11 mouse cellular contexts compared by ENCODE assay signal in genomic region chr9:56886113-56886512, GRCm38 (mm10). TPM values are rescaled to one million over a fixed set of nuclear protein-coding genes. Genes with fewer than 3 reads are reported as not detected.
DNase-seq lines count a peak whose midpoint lies in the region; ATAC-seq and TF ChIP-seq lines count a peak whose summit lies in the region.
"Had no signal": no experiment of that assay in that cellular context is flagged by ENCODE, and none has a peak within 500 bp of the region (broad histone marks: within the 10 kb centered on the region; RNA-seq: fewer than 3 reads in every experiment).

No protein-coding gene starts in this region.

- no peak for TF ChIP-seq EP300 in lung, postnatal 0 days (IDR thresholded peaks at IDR 0.05)

- TF ChIP-seq POLR2A in cortical plate, adult 2 months (IDR thresholded peaks at IDR 0.05; ENCODE audit: extremely low read depth, insufficient read depth, low read length): no peak
- no peak for TF ChIP-seq POLR2A in small intestine, adult 2 months (IDR thresholded peaks at IDR 0.05; ENCODE audit: low read depth, low read length)

- no peaks in the 10 kb centered on the region for H3K4me1 ChIP-seq in forebrain, postnatal 0 days (ENCODE audit: insufficient read depth)
- peaks cover 5% of the 10 kb centered on the region for H3K4me1 ChIP-seq in forebrain, embryonic 12.5 days
- H3K4me1 ChIP-seq in lung, postnatal 0 days (ENCODE audit: insufficient read depth, low read depth, low read length): 0 out of 2 replicates have a peak, but pooled peaks cover 3% of the 10 kb centered on the region
- H3K4me1 ChIP-seq in cortical plate, adult 2 months (ENCODE audit: control insufficient read depth, insufficient read depth, low read length): peaks cover 5% of the 10 kb centered on the region
- H3K4me1 ChIP-seq in small intestine, adult 2 months (ENCODE audit: control insufficient read depth, insufficient read depth, insufficient read length, low read length): peaks cover 5% of the 10 kb centered on the region

- no peak for ATAC-seq in forebrain, postnatal 0 days
- no peak for ATAC-seq in forebrain, embryonic 12.5 days (ENCODE audit: low FRiP score)
- ATAC-seq in lung, postnatal 0 days: no peak

- no peak overlapping the region for H3K27ac ChIP-seq in forebrain, postnatal 0 days (ENCODE audit: low read depth, low read length)
- no peak overlapping the region for H3K27ac ChIP-seq in forebrain, embryonic 12.5 days
- H3K27ac ChIP-seq in lung, postnatal 0 days (ENCODE audit: low read length): no peak overlapping the region
- no peak overlapping the region for H3K27ac ChIP-seq in cortical plate, adult 2 months (ENCODE audit: insufficient read depth, low read length)
- no peak overlapping the region for H3K27ac ChIP-seq in small intestine, adult 2 months (ENCODE audit: insufficient read depth, low read depth, low read length)

- H3K4me3 ChIP-seq in forebrain, postnatal 0 days (ENCODE audit: low read depth, low read length): no peak overlapping the region
- H3K4me3 ChIP-seq in forebrain, embryonic 12.5 days (replicated peaks): no peak overlapping the region
- H3K4me3 ChIP-seq in lung, postnatal 0 days (ENCODE audit: low read depth, low read length): no peak overlapping the region
- H3K4me3 ChIP-seq in cortical plate, adult 2 months (ENCODE audit: insufficient read depth, low read length): no peak overlapping the region
- no peak overlapping the region for H3K4me3 ChIP-seq in small intestine, adult 2 months (ENCODE audit: low read depth, low read length)
- H3K4me3 ChIP-seq: megakaryocyte, embryonic 14.5 days had no signal

- peak; percentile 67 for TF ChIP-seq CTCF in forebrain, postnatal 0 days (IDR thresholded peaks at IDR 0.05; ENCODE audit: low read depth)
- TF ChIP-seq CTCF in lung, postnatal 0 days (IDR thresholded peaks at IDR 0.05): peak; percentile 74
- 0 out of 2 replicates have a peak, but pooled peaks have one; percentile 12 for TF ChIP-seq CTCF in cortical plate, adult 2 months (IDR thresholded peaks at IDR 0.05; ENCODE audit: extremely low read depth, insufficient read depth, low read length)
- peak; percentile 7; the same call in 1 of the 2 replicates for TF ChIP-seq CTCF in small intestine, adult 2 months (IDR thresholded peaks at IDR 0.05; ENCODE audit: extremely low read depth, insufficient read length, insufficient replicate concordance, low read depth, low read length)

- H3K9me3 ChIP-seq in forebrain, postnatal 0 days (ENCODE audit: low read length): no peaks in the 10 kb centered on the region
- no peaks in the 10 kb centered on the region for H3K9me3 ChIP-seq in forebrain, embryonic 12.5 days
- no peaks in the 10 kb centered on the region for H3K9me3 ChIP-seq in lung, postnatal 0 days (ENCODE audit: low read length)
- H3K9me3 ChIP-seq: megakaryocyte, embryonic 14.5 days had no signal

- no peaks in the 10 kb centered on the region for H3K27me3 ChIP-seq in forebrain, postnatal 0 days (ENCODE audit: insufficient read depth, low read length)
- H3K27me3 ChIP-seq in forebrain, embryonic 12.5 days: peaks cover 12% of the 10 kb centered on the region; the same call in 1 of the 2 replicates
- H3K27me3 ChIP-seq in lung, postnatal 0 days (replicated peaks; ENCODE audit: insufficient read depth, low read length): no peaks in the 10 kb centered on the region
- no peaks in the 10 kb centered on the region for H3K27me3 ChIP-seq in small intestine, adult 2 months (ENCODE audit: control insufficient read depth, insufficient read depth, low read length)

- no peak for DNase-seq in forebrain, postnatal 0 days
- DNase-seq in lung, postnatal 0 days (ENCODE audit: low spot score): no peak
- DNase-seq in lung, postnatal 25 days (ENCODE audit: low spot score): no peak
- no peak for DNase-seq in spleen, adult 18-20 months
- DNase-seq in layer of hippocampus, postnatal 14 days (ENCODE audit: low spot score in 2 of 2): no peak
- DNase-seq: gastrocnemius, postnatal 14 days had no signal

- no peak overlapping the region for H3K9ac ChIP-seq in forebrain, postnatal 0 days
- no peak overlapping the region for H3K9ac ChIP-seq in forebrain, embryonic 12.5 days
- H3K9ac ChIP-seq in lung, postnatal 0 days (replicated peaks; ENCODE audit: low read depth): no peak overlapping the region

- H3K4me2 ChIP-seq in forebrain, postnatal 0 days (ENCODE audit: low read depth): no peak overlapping the region
- no peak overlapping the region for H3K4me2 ChIP-seq in forebrain, embryonic 12.5 days
- no peak overlapping the region for H3K4me2 ChIP-seq in lung, postnatal 0 days (replicated peaks; ENCODE audit: low read depth, low read length)

- no peaks in the 10 kb centered on the region for H3K36me3 ChIP-seq in forebrain, postnatal 0 days (ENCODE audit: insufficient read depth)
- no peaks in the 10 kb centered on the region for H3K36me3 ChIP-seq in forebrain, embryonic 12.5 days (replicated peaks)
- no peaks in the 10 kb centered on the region for H3K36me3 ChIP-seq in lung, postnatal 0 days (ENCODE audit: insufficient read depth, low read length)
- H3K36me3 ChIP-seq in small intestine, adult 2 months (ENCODE audit: control insufficient read depth, insufficient read depth, low read length): no peaks in the 10 kb centered on the region

- 55% methylated on average over 13 of the region's 13 CpGs for WGBS in forebrain, postnatal 0 days
- WGBS in forebrain, embryonic 12.5 days: 64% methylated on average over 13 of the region's 13 CpGs
- 56% methylated on average over 13 of the region's 13 CpGs for WGBS in lung, postnatal 0 days
- WGBS in small intestine, adult 2 months: 52% methylated on average over 13 of the region's 13 CpGs

RNA-seq across cellular contexts. Expression of gene Cspg4, which starts 21.3 kb away (rescaled TPM):
- 19.4 and 24.7 TPM in 2 replicates for total RNA-seq in forebrain, postnatal 0 days (2014; rRNA removed)
- polyA plus RNA-seq in forebrain, postnatal 0 days (2015; fragmentation: Nextera tagmentation; extraction: Ambion mirVana): 5.1 and 7.5 TPM in 2 replicates
- 3.0 and 3.8 TPM in 2 replicates for polyA plus RNA-seq in forebrain, embryonic 12.5 days (2016; fragmentation: Nextera tagmentation; extraction: Ambion mirVana)
- polyA plus RNA-seq in lung, postnatal 0 days (2015; fragmentation: Nextera tagmentation; extraction: Ambion mirVana): 9.1 and 10.4 TPM in 2 replicates
- 12.5 and 13.3 TPM in 2 replicates for polyA plus RNA-seq in cortical plate, adult 2 months (2012; rRNA removed)
- 8.3 and 11.4 TPM in 2 replicates for polyA plus RNA-seq in small intestine, adult 2 months (2012; rRNA removed)
- 10 to 100 TPM; 33.0 to 36.4 TPM for total RNA-seq in layer of hippocampus, postnatal 14 days (2021)

RNA-seq across cellular contexts. Expression of gene Odf3l1, which starts 21.6 kb away (rescaled TPM):
- not detected in 2 replicates for total RNA-seq in forebrain, postnatal 0 days (2014; rRNA removed)
- polyA plus RNA-seq in forebrain, postnatal 0 days (2015; fragmentation: Nextera tagmentation; extraction: Ambion mirVana): 0.12 and 0.13 TPM in 2 replicates
- polyA plus RNA-seq in forebrain, embryonic 12.5 days (2016; fragmentation: Nextera tagmentation; extraction: Ambion mirVana): not detected in 2 replicates
- polyA plus RNA-seq in lung, postnatal 0 days (2015; fragmentation: Nextera tagmentation; extraction: Ambion mirVana): 0.30 TPM in 1 of 2 replicates, not detected in the other
- 0.11 and 0.38 TPM in 2 replicates for polyA plus RNA-seq in cortical plate, adult 2 months (2012; rRNA removed)
- 1.0 and 2.3 TPM in 2 replicates for polyA plus RNA-seq in small intestine, adult 2 months (2012; rRNA removed)
- not detected for total RNA-seq in layer of hippocampus, postnatal 14 days (2021)
- total RNA-seq: ES-E14 had no signal

RNA-seq across cellular contexts. Expression of gene Snx33, which starts 42.1 kb away (rescaled TPM):
- total RNA-seq in forebrain, postnatal 0 days (2014; rRNA removed): 3.7 and 5.8 TPM in 2 replicates
- polyA plus RNA-seq in forebrain, postnatal 0 days (2015; fragmentation: Nextera tagmentation; extraction: Ambion mirVana): 1.2 and 1.3 TPM in 2 replicates
- polyA plus RNA-seq in forebrain, embryonic 12.5 days (2016; fragmentation: Nextera tagmentation; extraction: Ambion mirVana): 6.0 and 6.2 TPM in 2 replicates
- 8.7 and 8.9 TPM in 2 replicates for polyA plus RNA-seq in lung, postnatal 0 days (2015; fragmentation: Nextera tagmentation; extraction: Ambion mirVana)
- 6.4 and 7.4 TPM in 2 replicates for polyA plus RNA-seq in cortical plate, adult 2 months (2012; rRNA removed)
- 2.7 and 3.8 TPM in 2 replicates for polyA plus RNA-seq in small intestine, adult 2 months (2012; rRNA removed)
- 1 to 10 TPM; 6.3 to 7.0 TPM for total RNA-seq in layer of hippocampus, postnatal 14 days (2021)

RNA-seq across cellular contexts. Expression of gene Imp3, which starts 51.2 kb away (rescaled TPM):
- 125 and 136 TPM in 2 replicates for total RNA-seq in forebrain, postnatal 0 days (2014; rRNA removed)
- 87.5 and 104 TPM in 2 replicates for polyA plus RNA-seq in forebrain, postnatal 0 days (2015; fragmentation: Nextera tagmentation; extraction: Ambion mirVana)
- 69.6 and 71.4 TPM in 2 replicates for polyA plus RNA-seq in forebrain, embryonic 12.5 days (2016; fragmentation: Nextera tagmentation; extraction: Ambion mirVana)
- polyA plus RNA-seq in lung, postnatal 0 days (2015; fragmentation: Nextera tagmentation; extraction: Ambion mirVana): 84.7 and 87.7 TPM in 2 replicates
- 84.9 and 86.0 TPM in 2 replicates for polyA plus RNA-seq in cortical plate, adult 2 months (2012; rRNA removed)
- 144 and 233 TPM in 2 replicates for polyA plus RNA-seq in small intestine, adult 2 months (2012; rRNA removed)
- total RNA-seq in layer of hippocampus, postnatal 14 days (2021): 10 to 100 TPM; 52.4 to 53.2 TPM

Comparison
In these comparisons a context has a peak if more than half of its experiments do, and no peak if none do; other contexts are left out.
1. CTCF ChIP-seq: peak in every context shown above with its lines; median percentile 74 in lung, postnatal 0 days; 67 in forebrain, postnatal 0 days; 12 in cortical plate, adult 2 months; 7 in small intestine, adult 2 months.